Mouse (Mus musculus) embryonic facial prominence, embryonic 13.5 days (tissue): ENCODE results near the gene Zbtb34. TPM values are rescaled to one million over a fixed set of nuclear protein-coding genes. Genes with fewer than 3 reads are reported as not detected.

ENCODE experiments used
- ATAC-seq: fragments of 200-750 bp; cut with Nextera tagmentation; 2 replicates; pipeline ENCODE4 v1.8.0; 2017; ENCODE audit warnings: low read depth; ENCODE audit not compliant: insufficient number of reproducible peaks, insufficient read depth, low FRiP score, low TSS enrichment
- H3K27ac ChIP-seq: fragments of 300-500 bp; sonication (generic); 2 replicates; pipeline ENCODE4 v1.5.1; 2015; ENCODE audit warnings: moderate library complexity, mild to moderate bottlenecking, inconsistent platforms
- H3K27me3 ChIP-seq: fragments of 300-500 bp; sonication (generic); 2 replicates; pipeline ENCODE4 v1.6.1; 2015; ENCODE audit warnings: mild to moderate bottlenecking, inconsistent platforms
- H3K36me3 ChIP-seq: fragments of 300-500 bp; sonication (generic); 2 replicates; pipeline ENCODE4 v1.6.1; 2015; ENCODE audit warnings: mild to moderate bottlenecking, inconsistent platforms
- H3K4me1 ChIP-seq: fragments of 300-500 bp; sonication (generic); 2 replicates; pipeline ENCODE4 v1.6.1; 2015; ENCODE audit warnings: inconsistent platforms
- H3K4me2 ChIP-seq: fragments of 300-500 bp; sonication (generic); 2 replicates; pipeline ENCODE4 v1.6.1; 2015; ENCODE audit warnings: moderate library complexity, mild to moderate bottlenecking, inconsistent platforms
- H3K4me3 ChIP-seq: fragments of 300-500 bp; sonication (generic); 2 replicates; pipeline ENCODE4 v1.5.1; 2015; ENCODE audit warnings: mild to moderate bottlenecking, inconsistent platforms
- H3K9ac ChIP-seq: fragments of 300-500 bp; sonication (generic); 2 replicates; pipeline ENCODE4 v1.6.1; 2015; ENCODE audit warnings: mild to moderate bottlenecking, inconsistent platforms
- H3K9me3 ChIP-seq: fragments of 300-500 bp; sonication (generic); 2 replicates; pipeline ENCODE4 v1.6.1; 2016; ENCODE audit warnings: inconsistent platforms
- WGBS: fragments of 180-500 bp; shearing (Covaris S2); methylation state at CpG from one replicate; pipeline ENCODE4 v1.1.7; 2015; ENCODE audit warnings: mixed read lengths; 5-methylcytosine and 5-hydroxymethylcytosine counted together
- polyA plus RNA-seq: library from polyadenylated mRNA; unstranded; fragments of >200 nt; fragmentation: Nextera tagmentation; extraction: Ambion mirVana; gene quantifications from 2 replicates; pipeline ENCODE4 v1.2.1, GENCODE M21; 2015

Zbtb34 gene
- polyA plus RNA-seq, 1 experiment from 2014 or later = 7.6 TPM

DNA sequence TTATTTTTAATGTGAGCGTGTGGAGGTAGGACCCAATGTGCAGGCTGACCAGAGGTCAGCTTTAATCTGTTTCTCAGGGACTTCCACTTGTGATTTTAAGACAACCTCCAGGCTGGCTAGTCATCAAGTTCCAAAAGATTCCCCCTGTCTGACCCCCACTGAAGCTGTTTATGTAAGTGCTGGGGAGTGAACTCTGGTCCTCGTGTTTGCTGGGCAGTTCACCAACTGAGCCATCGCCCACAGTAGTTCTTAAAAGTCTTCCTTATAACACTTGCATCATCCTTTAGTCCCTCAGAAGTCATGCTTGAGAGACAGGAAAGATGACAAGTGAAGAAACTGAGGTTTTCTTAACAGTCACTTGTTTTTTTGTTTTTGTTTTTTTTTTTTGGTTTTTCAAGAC lies 25.6 kb upstream of the Zbtb34 start:
- no peaks in the 10 kb centered on the region for H3K9me3 ChIP-seq
- H3K36me3 ChIP-seq = peaks cover 68% of the 10 kb centered on the region
- 0 out of 2 replicates have a peak, but pooled peaks cover 3% of the 10 kb centered on the region for H3K4me1 ChIP-seq
- 83% methylated on average over 3 of the region's 3 CpGs for WGBS
- H3K27me3 ChIP-seq = no peaks in the 10 kb centered on the region
- H3K9ac ChIP-seq = no peak overlapping the region
- H3K27ac ChIP-seq = no peak overlapping the region
- no peak overlapping the region for H3K4me3 ChIP-seq
- no peak overlapping the region for H3K4me2 ChIP-seq
- ATAC-seq = no peak

DNA sequence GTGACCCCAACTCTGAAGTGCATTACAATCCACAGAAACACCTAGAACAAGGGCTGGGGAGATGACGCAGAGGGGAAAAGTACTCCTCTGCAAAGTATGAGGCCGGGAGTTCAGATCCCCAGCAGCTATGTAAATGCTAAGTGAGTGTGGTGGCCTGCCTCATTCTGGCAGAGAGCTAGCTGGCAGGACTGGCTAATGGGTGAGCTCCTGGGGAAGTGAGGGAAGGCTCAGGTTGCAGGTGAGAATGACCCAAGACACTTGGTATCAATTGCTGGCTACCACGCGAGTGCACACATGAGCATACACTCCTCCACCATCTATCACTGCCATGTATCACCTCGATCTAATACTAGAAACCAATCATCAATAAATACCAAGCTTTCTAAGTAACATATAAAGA lies 25.1 kb upstream of the Zbtb34 start:
- Histone ChIP-seq H3K4me3 (no peak overlapping the region), H3K27ac (no peak overlapping the region), H3K4me2 (no peak overlapping the region), H3K27me3 (no peaks in the 10 kb centered on the region), H3K9me3 (no peaks in the 10 kb centered on the region), H3K4me1 (0 out of 2 replicates have a peak, but pooled peaks cover 3% of the 10 kb centered on the region), H3K36me3 (peaks cover 68% of the 10 kb centered on the region), H3K9ac (no peak overlapping the region)
- no peak for ATAC-seq
- WGBS = 91% methylated on average over 5 of the region's 5 CpGs

DNA sequence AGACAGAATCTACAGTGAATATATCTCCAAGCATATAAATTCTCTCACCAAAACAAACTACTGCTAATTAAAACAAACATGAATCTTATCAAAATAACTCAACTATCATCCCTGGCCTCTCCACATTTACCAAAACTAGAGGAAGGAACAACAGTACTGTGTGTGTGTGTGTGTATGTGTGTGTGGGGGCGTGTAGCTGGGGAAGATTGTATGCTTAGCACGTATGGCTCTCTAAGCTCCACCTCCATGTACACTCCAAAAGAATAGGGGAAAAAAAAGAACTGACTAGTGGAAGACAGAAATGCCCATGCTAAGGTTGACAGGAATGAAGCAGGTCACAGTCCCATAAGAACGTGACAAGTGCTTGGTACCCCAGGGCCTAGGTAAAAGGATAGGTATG lies 24.2 kb upstream of the Zbtb34 start:
- Histone ChIP-seq H3K4me2 (no peak overlapping the region), H3K36me3 (peaks cover 68% of the 10 kb centered on the region), H3K9me3 (no peaks in the 10 kb centered on the region), H3K27ac (no peak overlapping the region), H3K4me1 (0 out of 2 replicates have a peak, but pooled peaks cover 3% of the 10 kb centered on the region), H3K4me3 (no peak overlapping the region), H3K9ac (no peak overlapping the region), H3K27me3 (no peaks in the 10 kb centered on the region)
- 87% methylated on average over 3 of the region's 3 CpGs for WGBS
- ATAC-seq = no peak

DNA sequence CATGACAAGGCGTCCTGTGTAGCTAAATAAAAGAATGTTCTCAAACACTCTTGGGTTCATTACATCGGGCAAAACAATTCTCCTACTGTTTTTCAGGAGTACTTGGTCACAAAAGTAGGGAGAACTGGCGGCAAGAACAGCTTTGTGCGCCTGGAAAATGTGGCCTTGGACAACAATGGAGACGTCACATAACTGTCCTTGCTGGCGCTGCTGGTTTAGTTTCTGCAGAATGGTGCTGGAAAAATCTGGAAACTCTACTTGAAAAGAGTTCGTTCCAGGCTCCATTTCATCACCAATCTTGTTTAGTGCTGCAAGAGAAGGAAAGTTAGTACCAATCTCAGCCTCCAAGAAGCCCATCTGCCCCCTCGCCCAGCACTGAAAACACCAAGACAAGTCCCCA lies 23.7 kb upstream of the Zbtb34 start:
- no peak for ATAC-seq
- WGBS = 90% methylated on average over 8 of the region's 8 CpGs
- Histone ChIP-seq H3K9me3 (no peaks in the 10 kb centered on the region), H3K4me1 (0 out of 2 replicates have a peak, but pooled peaks cover 3% of the 10 kb centered on the region), H3K4me2 (no peak overlapping the region), H3K36me3 (peaks cover 65% of the 10 kb centered on the region), H3K9ac (no peak overlapping the region), H3K4me3 (no peak overlapping the region), H3K27me3 (no peaks in the 10 kb centered on the region), H3K27ac (no peak overlapping the region)

DNA sequence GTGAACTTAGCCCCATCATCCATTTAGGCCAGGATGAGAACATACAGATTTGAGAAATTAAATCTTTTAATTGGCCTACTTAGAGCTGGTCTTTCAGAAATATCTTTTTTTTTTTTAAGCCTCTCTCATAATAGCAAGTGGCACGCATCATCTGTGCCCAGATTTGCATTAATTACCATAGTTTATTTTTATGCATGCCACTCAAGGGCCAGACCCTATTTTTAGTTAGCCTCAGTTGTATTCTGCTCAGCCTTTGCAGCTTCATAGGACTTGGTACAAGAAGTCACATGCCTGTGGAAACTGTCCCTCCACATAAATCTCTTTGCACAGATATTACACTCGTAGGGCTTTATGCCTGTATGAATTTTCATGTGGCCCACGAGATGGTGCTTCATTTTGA lies 22.4 kb upstream of the Zbtb34 start:
- H3K9me3 ChIP-seq = no peaks in the 10 kb centered on the region
- no peak overlapping the region for H3K4me2 ChIP-seq
- peaks cover 68% of the 10 kb centered on the region for H3K36me3 ChIP-seq
- 83% methylated on average over 3 of the region's 3 CpGs for WGBS
- no peak overlapping the region for H3K9ac ChIP-seq
- ATAC-seq = no peak
- no peaks in the 10 kb centered on the region for H3K27me3 ChIP-seq
- 0 out of 2 replicates have a peak, but pooled peaks cover 3% of the 10 kb centered on the region for H3K4me1 ChIP-seq
- H3K4me3 ChIP-seq = no peak overlapping the region
- no peak overlapping the region for H3K27ac ChIP-seq

DNA sequence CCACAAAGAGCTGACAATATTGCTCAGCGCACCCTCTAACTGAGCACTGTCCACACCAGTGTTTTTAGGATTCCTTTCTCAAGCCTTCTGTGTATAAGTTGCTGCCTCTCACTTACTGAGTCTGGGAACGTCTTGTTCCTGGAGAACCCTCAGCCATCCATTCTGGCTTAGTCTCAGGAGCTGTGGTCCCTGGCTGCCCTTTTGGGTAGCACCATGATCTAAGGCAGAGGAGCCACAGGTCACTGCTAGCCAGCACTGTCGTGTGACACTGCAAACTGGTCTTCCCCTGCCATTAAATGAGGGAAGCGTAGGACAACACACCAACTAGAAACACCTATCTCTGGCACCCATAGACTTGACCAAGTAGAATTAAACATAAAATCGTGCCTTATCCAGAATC lies 21.6 kb upstream of the Zbtb34 start:
- Histone ChIP-seq H3K9ac (no peak overlapping the region; the same call in 1 of the 2 replicates), H3K9me3 (no peaks in the 10 kb centered on the region), H3K4me2 (no peak overlapping the region), H3K36me3 (peaks cover 75% of the 10 kb centered on the region), H3K4me1 (0 out of 2 replicates have a peak, but pooled peaks cover 3% of the 10 kb centered on the region), H3K4me3 (no peak overlapping the region), H3K27ac (no peak overlapping the region), H3K27me3 (no peaks in the 10 kb centered on the region)
- ATAC-seq = no peak
- 89% methylated on average over 5 of the region's 5 CpGs for WGBS

DNA sequence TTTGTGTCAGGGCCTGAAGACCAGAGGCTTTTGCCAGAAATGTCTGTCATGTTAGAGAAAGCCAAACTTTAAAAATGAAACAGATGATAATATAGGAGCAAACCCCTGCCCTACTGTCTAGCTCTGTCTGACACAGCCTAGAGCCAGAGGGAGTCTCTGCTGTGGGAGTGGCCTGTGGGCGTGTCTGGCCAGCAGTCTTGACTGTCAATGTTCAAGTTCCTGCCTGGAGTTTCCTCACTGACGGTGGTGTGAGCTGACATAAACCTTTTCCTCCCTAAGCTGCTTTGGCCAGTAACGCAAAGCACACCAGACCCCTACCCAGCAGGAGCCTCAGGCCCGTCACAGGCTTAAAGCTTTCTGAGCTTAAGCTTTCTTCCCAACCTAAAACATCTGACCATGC lies 21.0 kb upstream of the Zbtb34 start:
- Histone ChIP-seq H3K9ac (no peak overlapping the region), H3K27me3 (no peaks in the 10 kb centered on the region), H3K4me1 (0 out of 2 replicates have a peak, but pooled peaks cover 3% of the 10 kb centered on the region), H3K4me2 (no peak overlapping the region), H3K4me3 (no peak overlapping the region), H3K9me3 (no peaks in the 10 kb centered on the region), H3K27ac (no peak overlapping the region), H3K36me3 (peaks cover 75% of the 10 kb centered on the region)
- 53% methylated on average over 4 of the region's 4 CpGs for WGBS
- ATAC-seq = no peak

DNA sequence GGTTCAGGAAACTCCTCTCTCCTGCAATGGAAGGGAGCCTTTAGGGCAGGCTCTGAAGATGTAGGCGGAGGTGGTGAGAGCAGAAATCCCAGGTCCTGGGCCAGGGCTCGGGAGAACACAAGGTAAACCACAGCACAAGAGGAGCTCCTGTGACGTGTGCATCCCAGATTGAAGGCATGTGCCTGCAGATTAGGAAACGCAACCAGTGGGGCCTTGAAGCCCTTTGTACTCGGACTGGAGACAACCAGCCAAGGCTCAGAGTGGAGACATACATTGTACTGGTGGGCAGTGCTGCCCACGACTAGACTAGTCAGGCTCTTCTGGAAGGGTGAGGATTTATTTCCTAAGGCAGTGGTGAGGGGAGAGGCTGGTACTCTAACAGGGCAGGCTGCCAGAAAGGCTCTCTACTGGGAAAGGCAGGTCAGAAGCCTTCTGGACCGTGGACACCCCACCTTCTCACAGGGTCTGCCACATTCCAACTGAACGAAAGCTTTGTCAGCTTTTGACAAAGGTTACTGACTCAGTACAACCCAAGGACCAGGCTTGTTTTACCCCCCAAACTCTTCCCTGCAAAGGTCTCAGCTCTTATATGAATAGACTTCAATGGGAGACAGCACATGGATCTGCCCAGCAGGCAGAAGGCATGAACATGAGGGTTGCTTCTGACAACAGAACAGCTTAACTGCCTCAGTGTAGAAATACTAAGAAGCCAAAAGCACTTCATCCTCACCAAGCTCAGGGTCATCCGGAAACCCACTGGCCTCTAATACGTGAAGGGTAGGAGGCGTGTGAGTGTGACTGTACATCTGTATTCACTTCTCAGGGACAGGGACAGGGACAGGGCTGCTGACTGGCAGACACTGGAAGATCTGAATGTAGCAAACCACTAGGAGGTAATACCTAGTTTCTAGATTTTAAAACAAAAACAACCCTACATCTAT lies 20.2 kb upstream of the Zbtb34 start:
- H3K36me3 ChIP-seq = peaks cover 75% of the 10 kb centered on the region
- no peak overlapping the region for H3K9ac ChIP-seq
- no peak overlapping the region for H3K4me2 ChIP-seq
- H3K27me3 ChIP-seq = no peaks in the 10 kb centered on the region
- no peak for ATAC-seq
- H3K4me3 ChIP-seq = no peak overlapping the region
- no peaks in the 10 kb centered on the region for H3K9me3 ChIP-seq
- WGBS = 79% methylated on average over 11 of the region's 11 CpGs
- H3K27ac ChIP-seq = no peak overlapping the region
- 0 out of 2 replicates have a peak, but pooled peaks cover 3% of the 10 kb centered on the region for H3K4me1 ChIP-seq

DNA sequence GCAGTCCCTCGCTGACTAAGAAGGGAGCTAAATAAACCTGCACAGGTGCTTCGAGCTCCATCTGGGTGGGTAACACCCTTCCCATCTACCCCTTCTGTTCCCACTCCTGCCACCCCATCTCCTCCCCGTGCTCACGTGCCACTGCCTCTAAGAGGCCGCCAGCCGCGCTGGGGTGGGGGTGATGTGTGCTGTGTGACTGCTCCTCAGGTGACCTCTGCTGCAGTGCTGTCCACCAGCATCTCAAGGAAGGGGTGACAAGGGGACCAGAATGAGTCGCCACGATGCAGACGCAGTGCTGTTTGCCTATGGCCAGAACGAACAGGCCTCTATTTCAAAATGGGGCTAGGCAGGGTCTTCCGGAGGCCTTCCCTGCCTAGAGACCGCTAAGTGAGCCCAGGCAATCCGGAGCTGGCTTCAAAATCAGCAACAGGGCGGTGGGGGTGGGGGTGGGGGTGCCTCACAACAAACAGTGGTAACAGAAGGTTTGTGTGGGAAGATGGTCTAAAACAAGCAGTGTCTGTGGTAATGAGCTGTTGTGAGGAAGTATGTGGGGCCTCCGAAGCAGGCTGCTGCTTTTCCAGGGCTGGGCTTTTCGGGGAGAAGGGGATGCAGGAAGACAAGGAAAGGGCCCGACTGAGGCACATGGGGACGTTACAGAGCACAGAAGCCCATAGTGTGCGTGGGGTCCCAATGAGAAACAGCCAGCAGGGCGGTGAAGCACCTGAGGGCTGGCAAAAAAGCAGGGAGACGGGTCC lies 18.2 kb upstream of the Zbtb34 start:
- 91% methylated on average over 22 of the region's 22 CpGs for WGBS
- ATAC-seq = no peak

DNA sequence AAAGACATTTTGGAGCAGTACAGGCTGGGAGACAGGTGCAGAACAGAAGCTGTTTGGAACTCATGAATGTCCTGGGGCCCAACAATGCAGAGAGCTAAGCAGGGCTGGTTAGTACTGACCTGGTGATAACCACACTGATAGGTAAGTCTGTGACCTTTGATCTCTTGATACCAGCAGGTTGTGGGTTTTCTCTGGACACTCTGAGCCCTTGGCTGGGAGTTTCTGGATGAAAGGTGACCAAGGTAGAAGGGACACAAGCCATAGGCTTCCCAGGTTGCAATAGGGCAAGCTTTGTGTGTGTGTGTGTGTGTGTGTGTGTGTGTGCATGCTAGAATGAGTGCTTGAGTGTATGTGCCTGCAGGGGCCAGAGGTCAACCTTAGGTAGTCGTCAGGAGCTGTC lies 15.7 kb upstream of the Zbtb34 start:
- H3K27ac ChIP-seq = no peak overlapping the region
- 42% methylated on average over 1 of the region's 1 CpGs for WGBS

More for the DNA sequence above, 18.2 kb upstream of the Zbtb34 start:
- no peak overlapping the region for H3K9ac ChIP-seq
- 0 out of 2 replicates have a peak, but pooled peaks cover 3% of the 10 kb centered on the region for H3K4me1 ChIP-seq
- H3K27me3 ChIP-seq = no peaks in the 10 kb centered on the region
- peaks cover 59% of the 10 kb centered on the region for H3K36me3 ChIP-seq
- no peak overlapping the region for H3K4me2 ChIP-seq
- H3K4me3 ChIP-seq = no peak overlapping the region
- H3K27ac ChIP-seq = no peak overlapping the region
- H3K9me3 ChIP-seq = no peaks in the 10 kb centered on the region

DNA sequence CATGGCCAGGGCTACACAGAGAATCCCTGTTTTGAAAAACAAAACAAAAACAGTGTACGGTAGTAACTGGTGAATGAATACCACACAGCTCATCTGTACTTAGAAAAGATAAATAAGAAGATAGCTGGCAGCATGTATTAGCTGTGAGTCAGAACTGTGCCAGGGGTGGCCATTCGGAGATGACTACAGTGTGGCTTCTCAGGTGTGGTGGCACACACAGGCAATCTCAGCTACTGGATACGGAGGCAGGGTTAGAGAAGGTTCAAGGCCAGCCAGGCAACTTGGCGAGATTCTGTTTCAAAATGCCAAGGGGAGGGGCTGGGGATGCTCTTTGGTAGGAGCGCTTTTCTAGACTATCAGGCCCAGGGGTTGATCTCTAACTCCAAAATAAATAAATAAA lies 14.6 kb upstream of the Zbtb34 start:
- no peak overlapping the region for H3K27ac ChIP-seq
- no peak overlapping the region for H3K4me2 ChIP-seq
- H3K4me3 ChIP-seq = no peak overlapping the region
- peaks cover 25% of the 10 kb centered on the region for H3K36me3 ChIP-seq
- H3K9me3 ChIP-seq = no peaks in the 10 kb centered on the region
- 0 out of 2 replicates have a peak, but pooled peaks cover 3% of the 10 kb centered on the region for H3K27me3 ChIP-seq
- ATAC-seq = no peak
- 83% methylated on average over 5 of the region's 5 CpGs for WGBS
- no peaks in the 10 kb centered on the region for H3K4me1 ChIP-seq
- no peak overlapping the region for H3K9ac ChIP-seq

More for the DNA sequence above, 15.7 kb upstream of the Zbtb34 start:
- Histone ChIP-seq H3K9me3 (no peaks in the 10 kb centered on the region), H3K4me1 (no peaks in the 10 kb centered on the region), H3K27me3 (no peaks in the 10 kb centered on the region), H3K4me3 (no peak overlapping the region), H3K9ac (no peak overlapping the region), H3K36me3 (peaks cover 35% of the 10 kb centered on the region), H3K4me2 (no peak overlapping the region)
- no peak for ATAC-seq
